ENCODE assay signal across 23 mouse cellular contexts in the genomic region with DNA sequence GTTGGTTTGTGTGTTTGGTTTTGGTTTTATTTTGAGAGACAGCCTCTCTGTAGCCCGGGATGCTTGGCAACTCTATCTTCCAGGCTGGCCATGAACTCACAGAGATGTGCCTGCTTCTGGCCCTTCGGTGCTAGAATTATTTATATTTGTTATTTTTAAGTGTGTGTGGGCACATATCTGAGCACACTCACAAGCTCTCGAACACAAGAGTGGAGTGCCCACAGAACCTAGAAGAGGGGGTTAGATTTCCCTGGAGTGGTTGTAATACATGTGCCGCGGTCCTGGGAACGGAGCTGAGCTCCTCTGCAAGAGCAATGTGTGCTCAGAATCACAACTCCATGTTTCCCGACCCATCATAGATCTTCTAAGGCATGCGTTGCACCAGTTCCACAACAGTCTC. TPM values are rescaled to one million over a fixed set of nuclear protein-coding genes. Genes with fewer than 3 reads are reported as not detected.
DNase-seq lines count a peak whose midpoint lies in the region; ATAC-seq and TF ChIP-seq lines count a peak whose summit lies in the region.
"Had no signal": no experiment of that assay in that cellular context is flagged by ENCODE, and none has a peak within 500 bp of the region (broad histone marks: within the 10 kb centered on the region; RNA-seq: fewer than 3 reads in every experiment).

No protein-coding gene starts in this region.

- no peaks in the 10 kb centered on the region for H3K9me3 ChIP-seq in liver, embryonic 11.5 days (ENCODE audit: control insufficient read depth, low read length)
- H3K9me3 ChIP-seq: forebrain, embryonic 10.5 days; forebrain, embryonic 13.5 days; heart, embryonic 10.5 days; heart, embryonic 13.5 days; hindbrain, embryonic 12.5 days; hindbrain, embryonic 15.5 days had no signal

- peaks cover 2% of the 10 kb centered on the region; the same call in 1 of the 2 replicates for H3K36me3 ChIP-seq in heart, adult 2 months (ENCODE audit: control insufficient read depth, insufficient read depth, low read length)
- H3K36me3 ChIP-seq in liver, adult 2 months (ENCODE audit: control insufficient read depth, insufficient read depth, low read length) = no peaks in the 10 kb centered on the region
- H3K36me3 ChIP-seq in liver, embryonic 11.5 days (ENCODE audit: control insufficient read depth, insufficient read depth, low read length) = no peaks in the 10 kb centered on the region
- H3K36me3 ChIP-seq: forebrain, embryonic 10.5 days; heart, embryonic 10.5 days; heart, embryonic 13.5 days; hindbrain, embryonic 12.5 days; hindbrain, embryonic 15.5 days had no signal

- no peak overlapping the region for H3K4me3 ChIP-seq in heart, adult 2 months
- H3K4me3 ChIP-seq in liver, adult 2 months (ENCODE audit: insufficient read depth, low read depth, low read length) = no peak overlapping the region
- no peak overlapping the region for H3K4me3 ChIP-seq in liver, embryonic 11.5 days (ENCODE audit: low read depth, low read length)
- H3K4me3 ChIP-seq in brown adipose tissue, adult 24 weeks (ENCODE audit: insufficient read depth, low read depth, low read length) = no peak overlapping the region
- H3K4me3 ChIP-seq: forebrain, embryonic 10.5 days; forebrain, embryonic 13.5 days; heart, embryonic 10.5 days; heart, embryonic 13.5 days; hindbrain, embryonic 12.5 days; hindbrain, embryonic 15.5 days had no signal

- peak overlapping the region; percentile 90 for H3K27ac ChIP-seq in heart, adult 2 months
- H3K27ac ChIP-seq in liver, adult 2 months (replicated peaks; ENCODE audit: insufficient read depth, low read depth, low read length) = peak overlapping the region; percentile 57
- H3K27ac ChIP-seq in liver, embryonic 11.5 days (ENCODE audit: low read depth, low read length) = no peak overlapping the region
- peak overlapping the region; percentile 86; the same call in 1 of the 2 replicates for H3K27ac ChIP-seq in brown adipose tissue, adult 24 weeks (replicated peaks; ENCODE audit: low read depth, low read length)
- H3K27ac ChIP-seq: forebrain, embryonic 10.5 days; forebrain, embryonic 13.5 days; hindbrain, embryonic 12.5 days; hindbrain, embryonic 15.5 days had no signal

- no peak for TF ChIP-seq POLR2A in heart, adult 2 months (IDR thresholded peaks at IDR 0.05; ENCODE audit: insufficient read depth, low read depth, low read length)
- TF ChIP-seq POLR2A in liver, adult 2 months (IDR thresholded peaks at IDR 0.05; ENCODE audit: extremely low read depth, insufficient read depth, low read length) = no peak

- H3K4me1 ChIP-seq in heart, adult 2 months (ENCODE audit: control insufficient read depth, insufficient read depth, low read length) = peaks cover 19% of the 10 kb centered on the region
- H3K4me1 ChIP-seq in liver, adult 2 months (ENCODE audit: control insufficient read depth, insufficient read depth, low read length) = peaks cover 17% of the 10 kb centered on the region
- H3K4me1 ChIP-seq in liver, embryonic 11.5 days (replicated peaks; ENCODE audit: control insufficient read depth, insufficient read depth, low read length) = no peaks in the 10 kb centered on the region
- peaks cover 27% of the 10 kb centered on the region for H3K4me1 ChIP-seq in brown adipose tissue, adult 24 weeks (ENCODE audit: control insufficient read depth, insufficient read depth, insufficient read length, low read length)
- H3K4me1 ChIP-seq: forebrain, embryonic 13.5 days; hindbrain, embryonic 12.5 days; hindbrain, embryonic 15.5 days had no signal

- TF ChIP-seq CTCF in heart, adult 2 months (IDR thresholded peaks at IDR 0.05) = no peak
- TF ChIP-seq CTCF in liver, adult 2 months (IDR thresholded peaks at IDR 0.05; ENCODE audit: low read depth, low read length) = no peak

- H3K4me2 ChIP-seq in liver, embryonic 11.5 days = no peak overlapping the region
- H3K4me2 ChIP-seq: forebrain, embryonic 13.5 days; heart, embryonic 13.5 days; hindbrain, embryonic 12.5 days; hindbrain, embryonic 15.5 days had no signal

- no peaks in the 10 kb centered on the region for H3K79me2 ChIP-seq in heart, adult 2 months (replicated peaks; ENCODE audit: control insufficient read depth, insufficient read depth, low read length)
- H3K79me2 ChIP-seq in liver, adult 2 months (ENCODE audit: control insufficient read depth, insufficient read depth, low read length) = no peaks in the 10 kb centered on the region

- 80% methylated on average over 8 of the region's 8 CpGs for WGBS in heart, adult 2 months
- 67% methylated on average over 8 of the region's 8 CpGs for WGBS in liver, adult 2 months
- 87% methylated on average over 8 of the region's 8 CpGs for WGBS in liver, embryonic 11.5 days

- H3K27me3 ChIP-seq in heart, adult 2 months (ENCODE audit: control insufficient read depth, insufficient read depth, low read length) = no peaks in the 10 kb centered on the region
- H3K27me3 ChIP-seq in liver, adult 2 months (ENCODE audit: control insufficient read depth, insufficient read depth, low read length) = no peaks in the 10 kb centered on the region
- H3K27me3 ChIP-seq in liver, embryonic 11.5 days (replicated peaks; ENCODE audit: control insufficient read depth, insufficient read depth, low read length) = no peaks in the 10 kb centered on the region
- H3K27me3 ChIP-seq: forebrain, embryonic 13.5 days; heart, embryonic 13.5 days; hindbrain, embryonic 12.5 days; hindbrain, embryonic 15.5 days had no signal

- DNase-seq in heart, adult 2 months = no peak
- DNase-seq in heart, adult 18-20 months = no peak
- no peak for DNase-seq in liver, adult 2 months (ENCODE audit: extremely low read depth, low read depth, low spot score)
- DNase-seq in liver, embryonic 11.5 days (ENCODE audit: low spot score) = no peak
- DNase-seq in adrenal gland, adult 18-20 months (ENCODE audit: low spot score in 2 of 2) = no peak
- DNase-seq: adrenal gland, adult 8-10 months; adrenal gland, postnatal 25 days; cerebellum, adult 18-20 months; cerebellum, adult 9-10 months; cerebellum, postnatal 14 days; gastrocnemius, postnatal 14 days had no signal

- no peak for ATAC-seq in liver, embryonic 11.5 days (replicated peaks; ENCODE audit: low FRiP score)
- ATAC-seq: CD4-positive, CD25-positive, alpha-beta regulatory T cell, adult 4 months; forebrain, embryonic 13.5 days; forebrain, embryonic 16.5 days; intestine, postnatal 0 days had no signal

- H3K9ac ChIP-seq in heart, adult 2 months (ENCODE audit: low read depth, low read length) = no peak overlapping the region
- no peak overlapping the region for H3K9ac ChIP-seq in liver, adult 2 months (ENCODE audit: low read depth, low read length)
- no peak overlapping the region for H3K9ac ChIP-seq in liver, embryonic 11.5 days (ENCODE audit: low read depth, low read length)
- H3K9ac ChIP-seq: forebrain, embryonic 13.5 days; heart, embryonic 13.5 days; hindbrain, embryonic 12.5 days; hindbrain, embryonic 15.5 days had no signal

- TF ChIP-seq EP300 in heart, adult 2 months (IDR thresholded peaks at IDR 0.05; ENCODE audit: insufficient read depth, low read depth, low read length) = no peak

- intact Hi-C loops in heart, adult 2 months (cut with DNase I) = loop anchor here (2.0 to 5.0 kb wide), 4 partner anchors 20 to 120 kb away; partner anchors contain the start of gene Epas1

RNA-seq across cellular contexts. Expression of gene Epas1, which starts 40.9 kb away (rescaled TPM):
- 100 to 1,000 TPM; 244 to 277 TPM for total RNA-seq in heart, adult 2 months (2021)
- 115 and 119 TPM in 2 replicates for polyA plus RNA-seq in heart, adult 2 months (2012; rRNA removed)
- total RNA-seq in heart, adult 18-20 months (2021) = 100 to 1,000 TPM; 248 to 259 TPM
- 41.3 and 59.0 TPM in 2 replicates for total RNA-seq in liver, adult 2 months (2014; rRNA removed)
- polyA plus RNA-seq in liver, adult 2 months (2012; rRNA removed) = 34.8 and 39.4 TPM in 2 replicates
- 7.3 and 8.1 TPM in 2 replicates for polyA plus RNA-seq in liver, embryonic 11.5 days (2014; fragmentation: Nextera tagmentation; extraction: Ambion mirVana)
- polyA plus RNA-seq in brown adipose tissue, adult 24 weeks (2012; ENCODE audit: insufficient read depth, insufficient read length, missing spikeins) = 196 and 238 TPM in 2 replicates
- total RNA-seq in adrenal gland, adult 18-20 months (2021) = 100 to 1,000 TPM; 176 to 200 TPM
- total RNA-seq: hematopoietic stem cell, adult 5-6 weeks; MEL had no signal
